Mouse (Mus musculus): ENCODE measurements at regions not wholly inside any gene's neighbourhood (a gene's known extent, or its start where the extent isn't known, plus 50 kb on each side); places are given as distances from the start of the nearest gene placed in this dataset.

- no peak for DNase-seq
- H3K4me1 ChIP-seq (ENCODE audit: insufficient read depth): no peaks in the 10 kb centered on the region
- H3K4me2 ChIP-seq (ENCODE audit: low read depth): no peak overlapping the region
- WGBS: 96% methylated on average over 5 of the region's 5 CpGs
- no peak overlapping the region for H3K27ac ChIP-seq (ENCODE audit: low read depth, low read length)
- TF ChIP-seq CTCF (IDR thresholded peaks at IDR 0.05; ENCODE audit: low read depth): no peak
- H3K27me3 ChIP-seq (ENCODE audit: insufficient read depth, low read length): no peaks in the 10 kb centered on the region
- H3K4me3 ChIP-seq (ENCODE audit: low read depth, low read length): no peak overlapping the region
- H3K36me3 ChIP-seq (ENCODE audit: insufficient read depth): no peaks in the 10 kb centered on the region
- H3K9me3 ChIP-seq (ENCODE audit: low read length): no peaks in the 10 kb centered on the region
- no peak overlapping the region for H3K9ac ChIP-seq
- no peak for ATAC-seq
Observed at GRCm38 (mm10) chr14:62008707-62009106, 283.7 kb upstream of the Rnaseh2b start.

DNA sequence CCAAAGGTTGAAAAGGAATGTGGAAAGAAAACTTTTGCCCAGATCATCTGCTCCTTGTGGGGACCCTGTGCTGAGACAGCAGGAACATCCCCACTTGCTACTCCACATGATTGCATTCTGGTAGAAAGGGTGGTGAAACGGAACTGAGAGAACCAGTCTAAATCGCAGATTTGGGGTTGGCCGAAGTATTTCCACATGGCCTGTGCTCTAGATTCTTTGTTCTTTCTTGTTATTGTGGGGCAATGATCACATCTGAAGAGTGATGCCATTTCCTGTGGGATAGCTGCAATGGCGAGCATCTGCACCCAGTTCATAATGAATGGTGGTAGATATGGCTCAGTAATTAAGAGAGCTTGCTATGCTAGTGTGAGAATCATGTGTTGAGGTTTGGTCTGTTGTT is 273.6 kb upstream of the Rnaseh2b start:
- 94% methylated on average over 4 of the region's 4 CpGs for WGBS
- no peak for TF ChIP-seq CTCF (IDR thresholded peaks at IDR 0.05; ENCODE audit: low read depth)
- ATAC-seq: no peak
- Histone ChIP-seq H3K27me3 (ENCODE audit: insufficient read depth, low read length) (no peaks in the 10 kb centered on the region), H3K36me3 (ENCODE audit: insufficient read depth) (no peaks in the 10 kb centered on the region), H3K9me3 (ENCODE audit: low read length) (no peaks in the 10 kb centered on the region), H3K27ac (ENCODE audit: low read depth, low read length) (no peak overlapping the region), H3K4me1 (ENCODE audit: insufficient read depth) (no peaks in the 10 kb centered on the region), H3K9ac (no peak overlapping the region), H3K4me3 (ENCODE audit: low read depth, low read length) (no peak overlapping the region), H3K4me2 (ENCODE audit: low read depth) (no peak overlapping the region)
- no peak for DNase-seq

GRCm38 (mm10) chr14:62020996-62021395 is 271.4 kb upstream of the Rnaseh2b start:
- Histone ChIP-seq H3K9ac (no peak overlapping the region), H3K9me3 (ENCODE audit: low read length) (no peaks in the 10 kb centered on the region), H3K4me3 (ENCODE audit: low read depth, low read length) (no peak overlapping the region), H3K36me3 (ENCODE audit: insufficient read depth) (no peaks in the 10 kb centered on the region), H3K4me1 (ENCODE audit: insufficient read depth) (no peaks in the 10 kb centered on the region), H3K27ac (ENCODE audit: low read depth, low read length) (no peak overlapping the region), H3K4me2 (ENCODE audit: low read depth) (no peak overlapping the region), H3K27me3 (ENCODE audit: insufficient read depth, low read length) (no peaks in the 10 kb centered on the region)
- 68% methylated on average over 3 of the region's 3 CpGs for WGBS
- ATAC-seq (no peak), DNase-seq (no peak)
- no peak for TF ChIP-seq CTCF (IDR thresholded peaks at IDR 0.05; ENCODE audit: low read depth)

DNA sequence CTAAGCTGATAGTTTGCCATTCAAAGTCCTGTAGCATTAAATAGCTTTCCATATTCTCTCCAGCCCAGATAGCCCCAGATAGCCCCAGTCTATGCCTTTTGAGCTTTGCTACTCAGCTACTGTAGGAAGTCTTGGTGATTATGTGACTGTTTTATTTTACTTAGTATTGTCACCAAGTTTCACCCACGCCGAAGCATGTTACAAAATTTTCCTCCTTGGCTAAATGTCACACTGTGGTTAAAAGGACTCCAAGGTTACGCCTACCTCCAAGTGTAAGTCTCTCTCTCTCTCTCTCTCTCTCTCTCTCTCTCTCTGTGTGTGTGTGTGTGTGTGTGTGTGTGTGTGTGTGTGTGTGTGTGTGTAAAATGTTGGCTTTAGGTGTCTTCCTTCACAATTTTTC is 270.2 kb upstream of the Rnaseh2b start:
- ATAC-seq (no peak), DNase-seq (no peak)
- Histone ChIP-seq H3K36me3 (ENCODE audit: insufficient read depth) (no peaks in the 10 kb centered on the region), H3K9ac (no peak overlapping the region), H3K4me1 (ENCODE audit: insufficient read depth) (no peaks in the 10 kb centered on the region), H3K9me3 (ENCODE audit: low read length) (no peaks in the 10 kb centered on the region), H3K27me3 (ENCODE audit: insufficient read depth, low read length) (no peaks in the 10 kb centered on the region), H3K4me2 (ENCODE audit: low read depth) (no peak overlapping the region), H3K4me3 (ENCODE audit: low read depth, low read length) (no peak overlapping the region), H3K27ac (ENCODE audit: low read depth, low read length) (no peak overlapping the region)
- no peak for TF ChIP-seq CTCF (IDR thresholded peaks at IDR 0.05; ENCODE audit: low read depth)
- WGBS: 87% methylated on average over 3 of the region's 3 CpGs

DNA sequence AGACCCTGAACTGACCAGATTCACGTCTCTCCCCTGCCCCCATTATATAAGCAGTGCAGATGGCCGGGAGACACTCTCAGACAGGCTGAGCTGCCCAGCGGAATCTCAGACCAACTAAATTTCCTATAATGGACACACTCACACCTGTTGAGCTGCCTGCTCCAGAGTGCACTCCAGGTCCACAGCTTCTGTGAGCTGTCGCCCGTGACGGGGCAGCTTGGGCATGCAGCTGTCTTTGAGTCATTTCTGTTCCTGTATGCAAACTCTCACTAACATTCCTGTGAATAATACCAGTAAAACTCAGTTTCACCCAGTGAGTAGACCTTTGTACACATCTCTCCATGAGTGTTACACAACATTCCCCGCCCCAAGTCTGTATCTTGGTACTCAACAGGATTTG is 269.4 kb upstream of the Rnaseh2b start:
- no peak for DNase-seq
- no peak overlapping the region for H3K9ac ChIP-seq
- TF ChIP-seq CTCF (IDR thresholded peaks at IDR 0.05; ENCODE audit: low read depth): no peak
- H3K4me3 ChIP-seq (ENCODE audit: low read depth, low read length): no peak overlapping the region
- no peak for ATAC-seq
- no peak overlapping the region for H3K4me2 ChIP-seq (ENCODE audit: low read depth)
- no peak overlapping the region for H3K27ac ChIP-seq (ENCODE audit: low read depth, low read length)
- H3K4me1 ChIP-seq (ENCODE audit: insufficient read depth): no peaks in the 10 kb centered on the region
- H3K9me3 ChIP-seq (ENCODE audit: low read length): no peaks in the 10 kb centered on the region
- no peaks in the 10 kb centered on the region for H3K36me3 ChIP-seq (ENCODE audit: insufficient read depth)
- 86% methylated on average over 7 of the region's 7 CpGs for WGBS
- no peaks in the 10 kb centered on the region for H3K27me3 ChIP-seq (ENCODE audit: insufficient read depth, low read length)

DNA sequence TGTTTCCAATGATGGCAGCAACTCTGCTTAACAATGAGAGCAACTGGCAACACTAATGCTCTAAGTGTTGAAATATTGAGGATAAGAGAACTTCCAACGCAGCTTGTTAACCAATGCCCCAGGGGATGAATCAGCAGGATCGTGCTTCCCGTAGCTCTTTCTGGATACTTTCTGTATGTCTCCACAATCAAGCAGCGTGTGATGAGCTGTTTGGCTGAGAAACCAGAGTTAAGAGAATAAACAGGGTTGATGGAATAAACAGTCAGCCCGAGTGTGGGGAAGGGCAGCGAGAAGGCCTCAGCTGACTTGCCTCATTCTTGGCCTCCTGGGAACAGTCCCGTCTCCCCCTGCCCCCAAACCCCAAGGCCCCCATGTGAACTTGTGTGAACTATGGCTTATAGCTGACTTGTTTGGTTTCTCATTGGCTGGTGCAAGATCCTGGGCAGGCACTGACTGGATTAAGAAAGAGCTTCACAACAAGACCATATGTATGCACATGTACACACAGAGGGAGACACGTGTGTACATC is 264.6 kb upstream of the Rnaseh2b start:
- no peak overlapping the region for H3K27ac ChIP-seq (ENCODE audit: low read depth, low read length)
- no peak overlapping the region for H3K4me3 ChIP-seq (ENCODE audit: low read depth, low read length)
- TF ChIP-seq CTCF (IDR thresholded peaks at IDR 0.05; ENCODE audit: low read depth): no peak
- H3K36me3 ChIP-seq (ENCODE audit: insufficient read depth): no peaks in the 10 kb centered on the region
- WGBS: 85% methylated on average over 8 of the region's 8 CpGs
- DNase-seq: no peak
- H3K27me3 ChIP-seq (ENCODE audit: insufficient read depth, low read length): no peaks in the 10 kb centered on the region
- no peak for ATAC-seq
- no peak overlapping the region for H3K9ac ChIP-seq
- H3K4me2 ChIP-seq (ENCODE audit: low read depth): no peak overlapping the region
- H3K9me3 ChIP-seq (ENCODE audit: low read length): no peaks in the 10 kb centered on the region
- no peaks in the 10 kb centered on the region for H3K4me1 ChIP-seq (ENCODE audit: insufficient read depth)

- H3K4me2 ChIP-seq (ENCODE audit: low read depth): no peak overlapping the region
- no peak overlapping the region for H3K4me3 ChIP-seq (ENCODE audit: low read depth, low read length)
- 49% methylated on average over 7 of the region's 7 CpGs for WGBS
- no peaks in the 10 kb centered on the region for H3K4me1 ChIP-seq (ENCODE audit: insufficient read depth)
- no peaks in the 10 kb centered on the region for H3K36me3 ChIP-seq (ENCODE audit: insufficient read depth)
- no peak for TF ChIP-seq CTCF (IDR thresholded peaks at IDR 0.05; ENCODE audit: low read depth)
- no peak overlapping the region for H3K9ac ChIP-seq
- H3K27ac ChIP-seq (ENCODE audit: low read depth, low read length): no peak overlapping the region
- no peaks in the 10 kb centered on the region for H3K27me3 ChIP-seq (ENCODE audit: insufficient read depth, low read length)
- no peak for DNase-seq
- ATAC-seq: no peak
- no peaks in the 10 kb centered on the region for H3K9me3 ChIP-seq (ENCODE audit: low read length)
Observed at GRCm38 (mm10) chr14:62030059-62030458, 262.3 kb upstream of the Rnaseh2b start.

GRCm38 (mm10) chr14:62033661-62034060 is 258.7 kb upstream of the Rnaseh2b start:
- H3K27me3 ChIP-seq (ENCODE audit: insufficient read depth, low read length): no peaks in the 10 kb centered on the region
- H3K36me3 ChIP-seq (ENCODE audit: insufficient read depth): no peaks in the 10 kb centered on the region
- no peak overlapping the region for H3K27ac ChIP-seq (ENCODE audit: low read depth, low read length)
- no peak overlapping the region for H3K4me3 ChIP-seq (ENCODE audit: low read depth, low read length)
- 95% methylated on average over 4 of the region's 4 CpGs for WGBS
- TF ChIP-seq CTCF (IDR thresholded peaks at IDR 0.05; ENCODE audit: low read depth): no peak
- no peaks in the 10 kb centered on the region for H3K9me3 ChIP-seq (ENCODE audit: low read length)
- no peak overlapping the region for H3K4me2 ChIP-seq (ENCODE audit: low read depth)
- DNase-seq (no peak), ATAC-seq (no peak)
- no peaks in the 10 kb centered on the region for H3K4me1 ChIP-seq (ENCODE audit: insufficient read depth)
- no peak overlapping the region for H3K9ac ChIP-seq

Data from forebrain, postnatal 0 days (tissue).